Mouse (Mus musculus) layer of hippocampus, adult 2 months (tissue): ENCODE data around the gene Gm21083. TPM values are rescaled to one million over a fixed set of nuclear protein-coding genes. Genes with fewer than 3 reads are reported as not detected.
"Not testable (repeated sequence)": the region's sequence is repeated elsewhere in the genome, so short reads cannot be mapped to it uniquely, and the experiment has no call there.

Experiments used
- DNase-seq, 2 experiments: peaks; one replicate each; pipeline ENCODE4 v3.0.0; 2022; ENCODE audit warnings: low spot score in 2 of 2
- H3K27ac ChIP-seq: fragments of 200-600 bp; 2 replicates; pipeline ENCODE4 v1.8.1; 2022
- H3K4me3 ChIP-seq: fragments of 200-600 bp; 2 replicates; pipeline ENCODE4 v1.8.1; 2022; ENCODE audit warnings: mild to moderate bottlenecking
- CTCF ChIP-seq: fragments of 200-600 bp; conservative IDR thresholded peaks from 2 replicates; pipeline ENCODE4 v1.8.1; 2022; ENCODE audit warnings: antibody characterized with exemption, mild to moderate bottlenecking, moderate library complexity
- long read RNA-seq, 2 experiments: library from polyadenylated mRNA; stranded (forward); transcript quantifications; one replicate each; pipeline ENCODE4 v2.0.0; 2021; ENCODE audit warnings: borderline mapping rate in 2 of 2
- total RNA-seq, 2 experiments: library from RNA; stranded (reverse); gene quantifications; 2 replicates each; pipeline ENCODE4 v1.2.3; 2021

Gene Gm21083
- not detected for total RNA-seq
- long read RNA-seq, experiment 1: 0 reads
- long read RNA-seq, experiment 2: 0 reads

- DNase-seq, H3K27ac ChIP-seq, H3K4me3 ChIP-seq: not testable (repeated sequence)
These were observed at the start of gene Gm21083 for GRCm38 (mm10) chr5:15577033-15577432. TSS of gene Gm21083 (plus strand) at chr5:15577333.

GRCm38 (mm10) chr5:15529122-15529521 lies 48.0 kb upstream of the Gm21083 start, which contains the start of gene Gm21190:
TSS of gene Gm21190 (minus strand) at chr5:15529222.
- not testable (repeated sequence) for DNase-seq, H3K4me3 ChIP-seq, H3K27ac ChIP-seq

- not testable (repeated sequence) for H3K4me3 ChIP-seq, DNase-seq, H3K27ac ChIP-seq
These were observed 28.5 kb upstream of the Gm21083 start for GRCm38 (mm10) chr5:15548642-15549041.

- not testable (repeated sequence) for H3K27ac ChIP-seq, DNase-seq, H3K4me3 ChIP-seq
These were observed 28.0 kb upstream of the Gm21083 start for GRCm38 (mm10) chr5:15549134-15549533.

DNA sequence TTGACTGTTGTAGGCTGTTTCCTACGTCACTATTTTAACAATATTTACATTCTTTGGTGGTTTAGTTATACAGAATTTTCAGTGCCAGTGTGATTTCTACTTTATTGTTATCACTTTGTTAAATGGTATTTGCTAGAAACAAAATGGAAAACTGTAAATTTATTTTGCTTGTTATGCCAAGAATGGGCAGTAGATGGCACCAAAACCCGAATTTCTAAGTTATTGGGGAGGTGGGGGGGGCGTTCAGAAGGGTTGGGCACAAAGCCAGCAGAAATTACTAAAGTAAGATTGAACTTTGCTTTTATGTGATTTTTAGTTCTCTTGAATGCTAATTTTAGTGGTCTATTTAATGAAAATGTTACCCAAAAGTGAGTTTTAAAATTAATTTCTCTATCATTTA lies 27.5 kb upstream of the Gm21083 start:
- H3K27ac ChIP-seq, H3K4me3 ChIP-seq: not testable (repeated sequence)
- TF ChIP-seq CTCF: peak; percentile 59
- peak in 1 of 2 experiments; percentile 27 for DNase-seq

DNA sequence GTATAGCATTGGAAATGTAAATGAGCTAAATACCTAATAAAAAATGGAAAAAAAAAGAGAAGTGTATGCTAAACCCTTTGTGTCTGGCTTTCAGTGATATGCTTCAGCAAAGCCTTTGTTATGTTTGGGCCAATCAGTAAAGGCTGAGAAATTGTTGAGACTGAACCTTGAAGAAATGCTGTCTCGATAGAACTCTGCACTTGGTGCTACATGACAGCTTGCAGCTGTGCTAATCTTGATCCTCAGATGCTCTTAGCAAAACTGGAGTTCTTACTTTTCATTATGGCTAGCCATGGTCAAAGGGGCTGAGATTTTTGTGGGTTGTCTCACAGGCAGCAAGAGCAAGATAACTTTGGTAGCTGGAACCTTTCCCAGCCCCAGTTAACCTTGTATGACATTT lies 18.5 kb upstream of the Gm21083 start:
- not testable (repeated sequence) for H3K27ac ChIP-seq, H3K4me3 ChIP-seq, DNase-seq

DNA sequence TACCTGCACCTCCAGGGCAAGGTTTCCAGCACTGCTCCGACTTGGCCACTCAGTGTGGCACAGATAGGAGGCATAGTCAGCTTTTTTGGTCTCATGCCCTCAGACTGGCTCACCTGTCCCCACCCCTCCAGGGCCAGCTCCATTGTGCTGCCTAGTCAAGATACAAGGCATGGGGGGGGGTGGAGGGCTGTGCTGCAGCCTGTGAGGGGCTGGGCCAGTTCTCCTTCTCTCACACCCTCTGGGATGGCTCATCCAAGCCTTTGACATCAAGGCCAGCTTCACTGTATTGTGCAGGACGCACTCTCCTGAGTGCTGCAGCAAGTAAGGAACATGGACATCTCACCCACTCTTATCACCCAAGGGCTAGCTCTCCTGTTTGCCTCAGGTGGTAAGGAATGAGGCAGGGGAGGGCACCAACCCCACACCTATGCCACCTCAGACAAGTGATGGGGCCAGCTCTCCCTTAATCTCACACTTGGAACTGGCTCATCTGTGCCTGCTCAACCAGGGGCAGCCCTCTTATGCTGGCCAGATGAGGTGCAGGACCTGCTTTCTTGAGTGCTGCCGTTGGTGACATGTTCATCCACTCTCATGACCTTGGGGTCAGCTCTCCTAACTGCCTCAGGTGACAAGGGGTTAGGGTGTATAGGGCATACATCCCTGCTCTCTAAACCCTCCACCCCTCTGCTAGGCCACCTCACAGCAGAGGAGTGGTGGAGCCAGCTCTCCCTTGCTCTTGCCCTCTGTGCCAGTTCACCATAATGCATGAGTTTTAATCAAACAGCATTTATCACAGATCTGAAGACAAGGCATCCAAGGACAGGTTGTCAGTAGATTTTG lies 15.5 kb upstream of the Gm21083 start:
- H3K27ac ChIP-seq, DNase-seq, H3K4me3 ChIP-seq: not testable (repeated sequence)

DNA sequence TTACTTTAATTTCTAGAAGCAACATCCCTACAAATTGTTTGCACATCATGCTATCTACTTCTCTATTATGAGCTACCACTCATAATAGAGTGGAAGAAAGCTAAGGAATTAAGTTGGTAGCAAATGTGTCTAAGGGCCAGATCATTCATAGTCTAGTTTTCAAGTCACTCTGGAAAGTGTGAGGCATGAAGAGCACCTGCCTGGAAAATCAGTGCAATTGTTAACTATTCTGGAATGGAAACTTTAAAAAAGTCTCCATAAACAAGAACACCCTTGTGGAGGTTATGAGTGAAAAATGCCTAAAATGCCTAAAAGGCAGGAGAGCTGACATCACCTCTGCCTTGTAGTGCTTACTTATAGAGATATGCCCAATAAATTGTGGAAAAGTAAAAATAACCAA lies 3.4 kb upstream of the Gm21083 start:
- not testable (repeated sequence) for H3K4me3 ChIP-seq, DNase-seq, H3K27ac ChIP-seq

- DNase-seq: peak; percentile 7 to 36
- not testable (repeated sequence) for H3K27ac ChIP-seq, H3K4me3 ChIP-seq
- TF ChIP-seq CTCF: peak; percentile 62
These were observed 9.2 kb downstream of the Gm21083 start for GRCm38 (mm10) chr5:15586351-15586750.

GRCm38 (mm10) chr5:15588291-15588690 lies 11.2 kb downstream of the Gm21083 start:
- H3K4me3 ChIP-seq, H3K27ac ChIP-seq: not testable (repeated sequence)
- DNase-seq: peak; percentile 4 to 12
- TF ChIP-seq CTCF: peak; percentile 74

GRCm38 (mm10) chr5:15590635-15591034 lies 13.5 kb downstream of the Gm21083 start:
- not testable (repeated sequence) for H3K4me3 ChIP-seq, DNase-seq, H3K27ac ChIP-seq

- DNase-seq, H3K27ac ChIP-seq, H3K4me3 ChIP-seq: not testable (repeated sequence)
These were observed 14.4 kb downstream of the Gm21083 start for GRCm38 (mm10) chr5:15591577-15591976.

GRCm38 (mm10) chr5:15598831-15599230 lies 21.7 kb downstream of the Gm21083 start:
- DNase-seq, H3K27ac ChIP-seq, H3K4me3 ChIP-seq: not testable (repeated sequence)

DNA sequence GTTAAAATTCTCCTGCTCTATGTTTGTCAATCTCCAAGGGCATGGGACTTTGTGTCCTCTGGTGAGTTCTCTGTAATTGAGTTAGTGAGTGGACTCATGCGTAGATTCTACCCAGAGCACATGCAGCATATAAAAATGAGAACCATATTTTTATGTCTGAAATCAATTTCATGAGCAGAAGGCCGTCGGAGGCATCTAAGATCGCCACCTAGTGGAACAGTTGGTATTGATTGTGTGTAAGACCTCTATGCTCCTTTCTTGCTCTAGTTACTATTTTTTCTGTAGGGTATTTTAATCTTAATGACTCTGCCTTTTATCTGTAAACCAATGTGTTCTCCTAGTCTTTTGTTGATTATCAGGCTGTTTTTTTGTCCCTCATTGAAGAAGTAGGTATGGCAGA lies 23.2 kb downstream of the Gm21083 start:
- peak in 1 of 2 experiments; percentile 30 for DNase-seq
- peak; percentile 62 for TF ChIP-seq CTCF

GRCm38 (mm10) chr5:15601481-15601880 lies 24.3 kb downstream of the Gm21083 start:
- not testable (repeated sequence) for H3K27ac ChIP-seq, DNase-seq, H3K4me3 ChIP-seq

More for the DNA sequence above, 23.2 kb downstream of the Gm21083 start:
- H3K4me3 ChIP-seq, H3K27ac ChIP-seq: not testable (repeated sequence)

DNA sequence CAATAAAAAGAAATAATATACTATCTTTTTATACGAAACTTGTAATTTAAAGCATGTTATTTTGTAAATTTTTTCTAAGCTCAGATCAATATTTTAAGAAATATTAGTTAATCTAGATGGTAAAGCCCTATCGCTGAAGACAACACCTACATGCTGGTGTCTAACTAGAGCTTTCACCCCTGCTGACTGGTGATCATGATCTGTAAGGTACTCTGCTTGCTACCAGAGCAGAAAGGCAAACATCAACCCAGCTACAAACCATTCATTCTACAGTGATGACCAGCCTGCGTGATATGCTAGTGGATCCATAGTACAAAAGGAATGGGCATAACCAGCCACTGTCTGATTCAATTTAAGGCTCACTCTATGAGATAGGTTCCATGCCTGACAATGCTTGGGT lies 24.8 kb downstream of the Gm21083 start:
- H3K4me3 ChIP-seq, H3K27ac ChIP-seq, DNase-seq: not testable (repeated sequence)

DNA sequence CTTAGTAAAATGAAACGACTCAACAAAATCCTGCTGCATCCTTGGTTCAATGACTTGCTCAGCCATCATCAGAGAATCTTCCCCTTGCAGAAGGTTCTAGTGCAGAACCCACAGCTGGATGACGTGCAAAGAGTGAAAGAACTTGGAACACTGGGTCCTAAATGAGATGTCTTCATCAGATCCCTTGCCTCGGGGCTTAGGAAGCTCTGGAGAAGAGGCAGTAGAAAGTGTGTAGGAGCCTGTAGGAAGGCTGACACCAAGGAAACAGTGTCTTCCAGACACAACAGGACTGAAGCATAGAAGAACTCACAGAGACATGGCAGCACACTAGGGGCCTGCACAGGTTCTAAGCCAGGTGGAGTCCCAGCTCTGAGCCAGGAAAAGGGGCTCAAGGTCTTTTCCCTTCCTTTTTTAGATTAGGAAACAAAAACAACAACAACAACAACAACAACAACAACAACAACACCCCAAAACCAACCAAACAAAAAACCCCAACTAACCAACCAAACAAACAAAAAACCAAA lies 25.4 kb downstream of the Gm21083 start:
- H3K4me3 ChIP-seq, DNase-seq, H3K27ac ChIP-seq: not testable (repeated sequence)

GRCm38 (mm10) chr5:15603008-15603407 lies 25.9 kb downstream of the Gm21083 start:
- not testable (repeated sequence) for H3K27ac ChIP-seq, H3K4me3 ChIP-seq, DNase-seq

DNA sequence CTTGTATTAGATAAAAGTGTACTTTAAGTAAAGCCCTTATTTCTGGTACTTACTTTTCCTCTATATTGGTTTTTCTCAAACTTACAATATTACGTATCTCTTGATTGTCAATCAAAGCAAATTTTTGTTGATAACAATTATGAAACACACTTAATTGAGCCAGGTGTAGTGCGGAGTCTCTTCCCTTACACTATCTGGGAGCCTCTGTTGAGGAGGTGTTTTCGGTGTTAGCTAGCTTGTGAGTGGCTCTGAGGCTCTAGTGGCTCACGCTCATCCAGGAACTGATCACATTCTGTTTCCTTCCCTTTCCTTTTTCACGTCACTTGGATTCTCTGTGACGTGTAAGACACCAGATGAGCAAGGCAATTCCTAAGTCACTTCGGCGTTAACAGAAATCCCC lies 26.5 kb downstream of the Gm21083 start:
- not testable (repeated sequence) for DNase-seq, H3K4me3 ChIP-seq, H3K27ac ChIP-seq
